Mouse (Mus musculus) frontal cortex, adult 2 months (tissue): Measurements from ENCODE around the gene Tmem208. TPM values are rescaled to one million over a fixed set of nuclear protein-coding genes. Genes with fewer than 3 reads are reported as not detected.

ENCODE experiments used
- DNase-seq, 2 experiments: peaks; one replicate each; pipeline ENCODE4 v3.0.0; 2022; ENCODE audit warnings: low spot score in 1 of 2; ENCODE audit errors: extremely low spot score in 1 of 2
- polyA plus RNA-seq: library from polyadenylated mRNA; depleted of rRNA; stranded (reverse); fragments of >200 nt; gene quantifications from 2 replicates; pipeline ENCODE4 v1.2.3, GENCODE M21; 2012

The Tmem208 gene
- polyA plus RNA-seq, 1 experiment, result 73.1 TPM

DNA sequence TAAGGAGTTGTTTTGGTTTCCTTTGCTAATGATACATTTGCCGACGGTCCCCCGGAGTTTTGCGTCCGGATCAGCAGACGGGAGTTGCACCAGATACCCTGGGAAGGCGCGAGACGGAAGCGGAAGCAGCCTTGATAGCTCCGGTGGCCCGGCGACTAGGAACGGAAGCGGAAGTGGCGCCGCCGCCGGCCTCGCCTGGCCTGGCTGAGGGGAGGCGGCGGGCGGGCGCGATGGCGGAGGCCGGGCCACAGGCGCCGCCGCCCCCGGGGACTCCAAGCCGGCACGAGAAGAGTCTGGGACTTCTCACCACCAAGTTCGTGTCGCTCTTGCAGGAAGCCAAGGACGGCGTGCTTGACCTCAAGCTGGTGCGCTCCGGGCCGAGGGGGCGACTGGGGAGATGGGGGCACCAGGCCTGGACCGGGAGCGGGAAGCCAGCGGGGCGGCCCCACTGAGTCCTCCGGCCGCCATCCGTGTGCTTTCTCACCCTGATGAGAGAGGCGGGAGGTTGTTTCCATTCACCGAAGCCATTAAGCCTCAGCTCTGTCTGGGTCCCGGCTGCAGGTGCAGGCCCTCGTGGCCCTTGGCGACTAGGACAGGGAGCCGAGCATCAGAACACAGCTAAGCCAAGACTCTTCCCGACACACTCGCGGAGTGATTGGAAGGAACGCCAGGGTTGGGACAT, 28.5 kb upstream of the Tmem208 start, which contains the start of gene E2f4:
Gene E2f4, plus strand, starts transcription at position 153 of the 682 bp plus-strand sequence.
- DNase-seq, result peak; percentile 81 to 96

DNA sequence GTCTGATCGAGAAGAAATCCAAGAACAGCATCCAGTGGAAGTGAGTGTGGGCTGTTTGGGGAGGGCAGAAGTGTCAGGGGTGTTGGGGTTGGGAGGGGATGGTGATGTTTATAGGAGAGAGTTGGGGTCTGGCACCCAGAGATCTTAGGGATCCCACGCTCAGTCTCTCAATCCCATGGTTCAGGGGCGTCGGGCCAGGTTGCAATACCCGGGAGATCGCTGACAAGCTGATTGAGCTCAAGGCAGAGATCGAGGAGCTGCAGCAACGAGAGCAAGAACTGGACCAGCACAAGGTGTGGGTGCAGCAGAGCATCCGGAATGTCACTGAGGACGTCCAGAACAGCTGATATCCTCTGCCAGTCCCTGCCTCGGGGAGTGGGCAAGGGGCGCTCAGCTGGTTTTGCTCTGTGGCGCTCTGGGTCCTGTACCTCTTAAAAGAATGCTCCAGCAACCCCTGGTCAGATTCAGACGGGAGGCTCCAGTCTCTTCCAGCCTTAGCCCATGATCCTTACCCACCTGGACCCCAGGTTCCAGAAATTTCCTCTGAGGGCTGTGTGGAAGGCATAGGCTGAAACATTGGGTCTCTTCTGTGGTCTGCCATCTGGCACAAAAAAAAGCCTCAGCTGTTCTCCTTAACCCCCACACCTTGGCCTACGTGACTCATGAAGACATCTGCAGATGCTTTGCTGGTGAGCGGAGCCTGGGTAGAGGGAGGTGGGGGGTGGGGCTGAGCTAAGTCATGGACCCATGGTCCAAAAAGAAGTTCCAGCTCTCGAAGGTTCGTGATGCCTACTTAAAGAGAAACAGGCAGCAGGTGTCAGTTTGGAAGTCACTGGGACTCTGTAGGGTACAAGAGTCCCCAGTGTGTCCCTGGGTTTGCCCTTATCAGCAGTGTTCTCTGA, 27.6 kb upstream of the Tmem208 start:
- no peak for DNase-seq

DNA sequence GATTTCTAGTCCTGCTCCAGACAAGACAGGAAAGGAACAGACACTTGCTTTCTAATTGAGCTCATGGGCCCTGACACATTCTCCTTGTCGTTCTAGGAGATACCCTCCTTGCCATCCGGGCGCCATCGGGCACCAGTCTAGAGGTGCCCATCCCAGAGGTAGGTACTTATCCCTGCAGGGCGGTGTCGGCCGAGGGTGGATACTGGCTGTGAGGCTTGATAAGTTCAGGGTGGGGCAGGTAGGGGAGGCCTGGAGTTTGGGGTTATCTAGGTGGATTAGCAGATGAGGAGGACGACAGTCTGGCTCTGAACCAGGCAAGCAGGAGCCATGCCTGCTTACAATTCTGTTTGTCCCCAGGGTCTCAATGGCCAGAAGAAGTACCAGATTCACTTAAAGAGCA, 26.2 kb upstream of the Tmem208 start:
- DNase-seq, result no peak

DNA sequence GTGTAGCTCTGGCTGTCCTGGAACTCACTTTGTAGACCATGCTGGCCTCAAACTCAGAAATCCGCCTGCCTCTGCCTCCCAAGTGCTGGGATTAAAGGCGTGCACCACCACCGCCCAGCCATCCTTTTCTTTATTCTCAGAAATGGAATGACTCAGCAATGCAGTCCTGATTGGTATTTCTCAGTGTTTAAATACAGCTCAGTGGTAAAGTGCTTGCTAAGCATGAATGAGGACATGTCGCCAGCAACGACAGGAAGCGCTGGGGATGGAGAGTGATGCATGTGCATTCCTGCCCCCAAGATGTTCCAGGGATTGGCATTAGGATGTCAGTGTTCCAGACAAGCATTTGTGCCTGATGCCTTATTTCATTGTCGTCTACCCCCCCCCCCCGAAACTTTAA, 22.8 kb upstream of the Tmem208 start:
- no peak for DNase-seq

DNA sequence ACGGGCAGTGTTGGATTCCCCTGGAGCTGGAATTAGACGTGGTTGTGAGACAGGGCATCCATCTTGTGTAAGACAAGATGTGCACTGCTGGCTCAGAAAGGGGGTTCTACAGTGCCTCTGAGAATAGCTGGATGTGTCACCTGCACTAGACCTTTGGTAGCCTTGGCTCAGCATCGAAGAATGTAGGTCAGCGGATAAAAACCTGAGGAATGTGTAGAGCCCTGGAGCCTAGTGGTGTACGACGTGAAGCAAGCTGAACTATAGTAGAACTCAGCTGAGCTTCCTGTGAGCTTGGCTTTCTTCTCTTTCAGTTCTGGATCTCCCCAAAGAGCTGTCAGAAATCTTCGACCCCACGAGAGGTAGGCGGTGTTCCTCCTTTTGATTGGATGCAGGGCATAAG, 22.3 kb upstream of the Tmem208 start:
- no peak for DNase-seq

DNA sequence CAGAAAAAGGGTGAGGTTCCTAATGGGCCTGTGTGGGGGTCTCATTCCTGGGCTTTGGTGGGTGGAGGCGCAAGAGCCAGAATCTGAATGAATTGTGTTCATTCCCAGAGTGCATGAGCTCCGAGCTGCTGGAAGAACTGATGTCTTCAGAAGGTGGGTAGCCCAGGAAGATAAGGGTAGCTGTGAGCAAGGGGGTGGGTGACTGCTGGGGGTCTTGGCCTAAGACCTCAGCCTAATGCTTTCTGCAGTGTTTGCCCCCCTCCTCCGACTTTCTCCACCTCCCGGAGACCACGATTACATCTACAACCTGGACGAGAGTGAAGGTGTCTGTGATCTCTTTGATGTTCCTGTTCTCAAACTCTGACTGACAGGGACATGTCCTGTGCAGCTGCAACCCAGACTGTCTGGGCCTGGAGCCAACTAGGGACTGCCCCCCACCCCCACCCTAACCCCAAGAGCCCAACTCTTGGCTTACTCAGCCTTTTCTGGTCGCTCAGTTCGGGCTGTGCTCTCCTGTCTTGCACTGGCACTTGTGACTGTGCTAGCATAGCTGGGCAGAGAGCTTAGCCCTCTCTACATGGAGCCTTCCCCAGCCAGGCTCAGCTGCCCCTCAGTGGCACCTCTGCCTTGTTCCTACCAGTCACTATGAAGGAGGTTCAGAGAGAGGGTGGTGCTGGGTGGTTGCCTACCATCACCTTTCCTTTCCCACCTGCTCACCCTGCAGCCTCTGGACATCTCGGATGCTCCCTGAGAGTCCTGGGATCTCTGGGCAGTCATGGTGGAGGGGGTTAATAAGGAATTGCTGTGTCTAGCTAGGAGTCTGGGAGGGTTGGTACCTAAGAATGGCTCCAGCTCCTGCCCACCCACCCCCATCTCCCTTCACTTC, 21.6 kb upstream of the Tmem208 start:
- no peak for DNase-seq

DNA sequence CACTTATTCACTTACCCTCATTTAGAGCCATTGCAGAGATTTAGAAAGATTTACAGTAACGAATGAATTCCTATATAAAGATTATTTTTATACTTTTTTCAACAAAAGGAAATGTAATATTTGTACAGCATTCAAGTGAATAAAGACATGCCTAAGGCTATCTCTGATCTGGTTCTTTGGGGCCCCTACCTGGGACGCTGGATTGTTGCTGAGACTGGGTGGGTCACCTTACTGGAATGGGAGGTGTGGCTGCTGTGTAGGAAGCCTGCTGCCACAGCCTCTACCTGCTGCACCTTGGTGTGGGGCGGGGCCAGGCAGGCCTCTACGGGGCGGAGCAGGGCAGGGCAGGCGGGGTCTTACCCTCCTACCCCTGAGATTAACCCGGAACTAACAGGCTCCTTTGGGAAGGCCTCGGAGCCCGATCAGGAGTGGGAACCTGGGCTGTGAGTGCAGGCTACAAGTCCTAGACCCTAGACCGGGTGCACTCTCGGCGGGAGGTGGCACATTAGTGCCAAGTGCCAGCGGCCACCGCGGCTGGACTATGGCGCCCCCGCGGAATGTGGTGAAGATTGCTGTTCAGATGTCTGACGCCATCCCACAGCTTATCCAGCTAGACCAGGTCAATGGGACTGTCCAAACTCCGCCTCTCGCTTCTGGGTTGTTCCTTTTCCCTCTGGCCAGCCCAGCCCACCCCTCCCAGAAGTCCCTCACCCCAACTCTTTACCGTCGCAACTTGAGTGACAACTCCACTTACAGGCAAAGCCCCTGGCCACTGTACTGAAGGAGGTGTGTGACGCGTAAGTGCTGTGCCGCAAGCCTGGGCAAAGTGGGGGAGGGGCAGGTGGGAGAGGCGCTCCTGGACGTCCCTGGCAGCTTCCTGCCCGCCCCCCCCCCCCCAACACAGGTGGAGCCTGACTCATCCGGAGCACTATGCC, 20.7 kb upstream of the Tmem208 start, which contains the start of gene Elmo3:
Gene Elmo3, plus strand, starts transcription at position 391 of the 935 bp plus-strand sequence.
- no peak for DNase-seq

DNA sequence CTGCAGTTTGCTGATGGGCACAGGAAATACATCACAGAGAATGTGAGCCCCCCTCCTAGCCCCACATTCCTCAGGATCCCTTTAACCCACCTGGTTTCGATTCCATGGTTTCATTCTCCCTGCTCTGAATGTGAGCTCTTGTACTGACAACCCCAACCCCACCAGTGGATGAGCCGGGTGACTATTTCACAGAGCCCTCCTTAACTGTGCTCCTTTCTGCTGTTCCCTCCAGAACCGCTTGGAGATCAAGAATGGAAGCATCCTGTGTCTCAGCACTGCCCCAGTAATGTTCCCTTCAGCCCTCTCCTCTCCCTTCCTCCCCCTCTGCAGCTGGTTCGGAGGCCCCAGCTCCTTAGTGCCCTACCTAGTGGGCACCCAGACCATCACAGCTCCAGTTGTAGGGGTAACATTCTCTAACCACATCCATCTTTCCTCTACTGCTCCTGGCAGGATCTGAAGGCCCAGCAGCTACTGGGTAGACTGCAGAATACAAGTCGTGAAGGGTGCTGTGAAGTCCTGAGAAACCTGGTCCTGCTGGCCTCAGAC, 19.9 kb upstream of the Tmem208 start:
- no peak for DNase-seq

DNA sequence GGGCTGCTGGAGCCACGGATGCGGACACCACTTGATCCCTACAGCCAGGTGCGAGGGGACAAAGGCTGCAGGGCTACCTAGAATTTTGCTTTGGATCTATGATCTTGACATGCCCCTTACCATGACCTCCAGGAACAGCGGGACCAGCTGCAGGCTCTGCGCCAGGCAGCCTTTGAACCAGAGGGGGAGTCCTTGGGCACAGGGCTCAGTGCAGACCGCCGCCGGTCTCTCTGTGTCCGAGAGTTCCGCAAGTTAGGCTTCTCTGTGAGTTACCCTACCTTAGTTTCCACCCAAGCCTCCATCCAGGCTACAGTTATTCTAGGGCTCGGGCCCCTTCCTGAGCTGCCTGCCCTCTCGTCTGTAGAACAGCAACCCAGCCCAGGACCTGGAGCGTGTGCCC, 18.5 kb upstream of the Tmem208 start:
- DNase-seq, result no peak

DNA sequence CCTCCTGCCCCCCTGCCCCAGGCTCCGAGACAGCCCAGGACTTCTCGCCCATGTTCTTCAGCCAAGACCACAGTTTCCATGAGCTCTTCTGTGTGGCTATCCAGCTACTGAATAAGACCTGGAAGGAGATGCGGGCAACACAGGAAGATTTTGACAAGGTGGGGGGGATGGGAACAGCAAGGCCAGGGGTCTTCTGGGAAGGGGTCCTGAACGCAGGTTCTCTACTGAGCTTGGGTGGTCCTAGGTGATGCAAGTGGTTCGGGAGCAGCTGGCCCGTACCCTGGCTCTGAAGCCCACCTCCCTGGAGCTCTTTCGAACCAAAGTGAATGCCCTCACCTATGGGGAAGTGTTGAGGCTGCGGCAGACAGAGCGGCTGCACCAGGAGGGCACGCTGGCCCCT, 17.7 kb upstream of the Tmem208 start:
- no peak for DNase-seq

DNA sequence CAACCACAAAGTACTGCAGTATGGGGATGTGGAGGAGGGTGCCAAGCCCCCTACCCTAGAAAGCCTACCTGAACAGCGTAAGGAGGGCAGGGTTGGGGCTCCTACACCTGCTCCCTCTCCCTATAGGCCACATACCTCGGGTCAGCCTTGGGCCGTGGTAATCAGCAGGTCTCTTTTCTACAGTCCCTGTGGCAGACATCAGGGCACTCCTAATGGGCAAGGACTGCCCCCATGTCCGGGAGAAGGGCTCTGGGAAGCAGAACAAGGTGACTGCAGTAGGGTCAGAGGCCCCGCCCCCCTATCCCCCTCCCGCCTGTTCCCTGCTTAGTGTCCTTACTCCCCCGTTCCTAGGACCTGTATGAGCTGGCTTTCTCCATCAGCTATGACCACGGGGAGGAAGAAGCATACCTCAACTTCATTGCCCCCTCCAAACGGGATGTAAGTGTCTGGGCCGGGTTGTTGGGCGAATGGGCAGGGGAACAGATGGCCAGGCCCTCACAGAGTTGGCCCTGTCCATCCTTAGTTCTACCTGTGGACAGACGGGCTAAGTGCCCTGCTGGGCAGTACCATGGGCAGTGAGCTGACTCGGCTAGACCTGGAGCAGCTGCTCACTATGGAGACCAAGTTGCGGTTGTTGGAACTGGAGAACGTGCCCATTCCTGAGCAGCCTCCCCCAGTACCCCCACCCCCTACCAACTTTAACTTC, 16.9 kb upstream of the Tmem208 start:
- no peak for DNase-seq

DNA sequence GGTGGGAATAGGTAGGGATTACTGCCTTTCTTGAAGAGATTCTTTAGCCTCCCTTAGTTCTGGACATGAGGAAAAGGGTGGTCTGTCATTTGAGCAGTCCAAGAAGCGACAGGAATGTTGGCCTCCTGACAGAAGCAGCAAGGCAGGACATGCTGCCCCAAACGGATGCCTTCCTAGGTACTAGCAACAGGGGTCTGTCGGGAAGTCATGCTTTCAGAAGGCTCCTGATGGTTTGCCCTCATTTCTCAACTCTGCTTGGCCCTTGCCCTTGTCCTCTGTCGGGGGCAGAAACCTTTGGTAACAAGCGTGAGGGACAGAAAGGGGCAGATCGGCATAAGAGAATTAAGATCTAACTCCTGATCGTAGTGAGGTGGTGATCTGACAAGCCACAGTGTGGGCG, 16.0 kb upstream of the Tmem208 start:
- DNase-seq, result no peak

DNA sequence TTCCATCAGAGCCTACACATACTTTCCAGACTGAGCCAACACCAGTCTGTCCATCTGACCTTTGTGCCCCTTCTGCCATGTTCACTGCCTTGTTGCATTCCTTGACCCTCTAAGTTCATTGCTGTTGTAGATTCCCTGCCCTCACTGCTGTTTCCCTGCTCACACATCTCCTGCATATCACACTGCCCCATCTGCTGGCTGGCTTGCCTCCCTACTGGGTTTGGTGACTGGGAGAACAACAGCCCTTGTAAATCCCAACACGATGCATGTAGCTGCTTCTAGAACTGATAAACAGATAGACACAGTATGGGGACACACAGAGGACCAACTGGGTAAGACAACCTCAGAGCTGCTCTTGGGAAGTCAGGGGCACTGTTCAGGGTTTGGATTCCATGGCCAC, 14.4 kb upstream of the Tmem208 start:
- DNase-seq, result no peak

DNA sequence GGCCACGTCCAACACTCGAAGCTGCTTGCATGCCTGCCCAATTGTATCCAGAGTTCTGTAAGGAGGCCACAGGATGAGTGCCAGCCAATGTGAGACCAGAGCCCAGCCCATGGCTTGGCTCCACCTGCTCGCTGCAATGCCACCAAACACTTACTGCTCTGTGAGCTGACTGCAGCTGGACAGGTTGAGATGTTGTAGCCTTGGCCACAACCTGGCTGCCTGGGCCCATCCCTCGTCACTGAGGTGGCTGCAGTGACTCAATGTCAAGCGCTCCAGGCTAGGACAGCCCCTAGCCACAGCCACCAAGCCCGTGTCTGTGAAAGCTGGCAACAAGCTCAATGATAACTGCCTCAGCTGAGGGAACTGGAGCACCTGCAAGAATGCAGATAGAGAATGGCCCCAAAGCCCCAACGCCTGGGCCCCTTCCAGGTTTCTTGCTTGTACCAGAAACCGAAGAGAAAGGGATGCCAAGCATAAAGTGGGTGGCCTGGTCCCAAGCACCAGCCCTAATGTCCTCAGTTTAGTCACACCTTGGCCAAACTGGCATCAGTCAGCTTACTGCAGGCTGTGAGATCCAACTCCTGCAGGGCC, 13.2 kb upstream of the Tmem208 start:
- no peak for DNase-seq

DNA sequence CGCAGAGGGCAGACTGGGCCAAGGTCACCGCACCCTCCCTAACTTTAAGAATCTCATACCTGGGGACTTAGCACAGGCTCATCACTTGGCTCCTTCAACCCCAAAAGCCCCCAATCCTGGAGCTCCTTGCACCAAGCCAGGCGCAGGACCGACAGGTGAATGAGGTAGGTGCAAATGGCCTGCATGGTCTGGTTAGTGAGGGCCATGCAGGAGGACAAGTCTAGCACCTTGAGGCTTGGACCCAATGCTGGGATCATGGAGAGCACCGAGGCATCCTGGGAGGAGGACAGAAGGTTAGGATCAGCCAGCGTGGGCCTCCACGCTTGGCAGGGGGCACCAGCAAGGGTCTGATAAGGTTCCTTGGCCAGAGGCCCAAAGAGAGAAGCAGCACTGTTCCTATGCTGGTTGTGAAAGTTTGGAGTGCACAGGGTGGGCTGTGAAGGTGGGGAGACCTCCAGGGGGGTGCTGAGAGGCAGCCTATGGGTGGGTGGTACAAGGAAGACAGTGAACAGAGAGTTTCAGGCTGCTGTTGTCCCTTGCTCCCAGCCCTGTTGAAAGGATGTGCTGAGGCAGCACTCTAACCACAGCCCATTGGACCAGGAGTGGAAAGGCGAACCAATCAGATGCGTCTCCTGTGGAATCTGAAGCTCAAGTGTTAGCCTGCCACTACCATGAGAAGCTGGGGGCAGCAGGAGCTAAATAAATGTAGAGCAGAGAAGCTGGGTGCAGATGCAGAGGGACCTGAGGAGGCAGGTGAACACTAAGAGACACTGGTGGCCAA, 12.3 kb upstream of the Tmem208 start:
- no peak for DNase-seq

DNA sequence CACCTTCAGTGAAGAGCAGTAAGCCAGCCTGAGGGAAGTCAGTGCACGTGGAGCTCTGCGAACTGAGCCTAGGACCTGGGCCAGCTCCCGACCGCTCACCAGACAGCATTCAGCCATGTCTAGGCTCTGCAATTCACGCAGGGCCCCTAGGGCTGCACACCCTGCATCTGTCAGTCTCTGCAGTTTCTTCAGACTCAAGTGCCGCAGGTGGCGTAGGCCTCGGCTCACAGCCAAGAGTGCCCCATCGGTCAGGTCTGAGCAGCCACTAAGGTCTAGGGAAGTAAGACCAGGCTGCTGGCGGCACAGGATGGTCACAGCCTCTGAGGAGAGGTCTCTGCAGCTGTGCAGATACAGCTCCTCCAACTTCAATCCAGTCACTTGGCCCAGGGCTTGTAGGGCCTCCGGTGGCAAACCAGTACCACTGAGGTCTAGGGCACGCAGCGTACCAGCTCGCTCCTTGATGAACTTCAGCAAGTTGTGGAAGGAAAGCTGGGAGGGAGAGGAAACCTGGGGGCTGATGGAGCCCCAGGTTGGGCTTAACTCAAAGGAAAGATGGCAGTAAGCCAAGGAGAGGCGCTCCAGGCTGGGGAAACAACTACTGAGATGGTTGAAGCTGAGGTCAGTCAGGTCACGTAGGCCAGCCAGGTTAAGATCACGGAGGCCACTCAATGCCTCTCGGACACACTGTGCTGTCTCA, 10.9 kb upstream of the Tmem208 start:
- no peak for DNase-seq

DNA sequence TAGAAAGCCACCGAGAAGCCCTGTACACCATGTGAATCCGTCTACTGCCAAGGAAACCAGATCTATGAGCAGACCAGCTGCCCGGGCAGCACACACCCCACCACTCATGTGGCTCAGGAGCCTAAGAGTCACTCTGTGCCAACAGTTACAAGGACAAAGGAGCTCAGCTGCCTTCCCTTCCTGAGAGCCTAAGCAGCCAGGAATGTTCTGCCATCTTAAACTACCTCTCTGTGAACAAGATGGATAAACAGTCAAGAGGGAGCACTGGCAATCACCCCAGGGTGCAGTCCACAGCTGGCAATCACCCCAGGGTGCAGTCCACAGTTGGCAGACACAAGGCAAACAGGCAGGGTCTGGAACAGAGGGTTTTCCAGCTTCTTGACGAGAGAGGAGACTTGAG, 8.2 kb upstream of the Tmem208 start:
- DNase-seq, result no peak
